Mouse (Mus musculus) kidney, postnatal 0 days (tissue): ENCODE measurements around the gene Lnx1. TPM values are rescaled to one million over a fixed set of nuclear protein-coding genes. Genes with fewer than 3 reads are reported as not detected.

Source experiments
- ATAC-seq: fragments of 200-750 bp; cut with Nextera tagmentation; replicated peaks from 2 replicates; pipeline ENCODE4 v1.8.0; 2017; ENCODE audit warnings: low read depth, moderate number of reproducible peaks, moderate TSS enrichment, moderate library complexity; ENCODE audit not compliant: low FRiP score
- DNase-seq: peaks from one replicate; pipeline ENCODE4 v3.0.0-alpha.2; 2016; ENCODE audit warnings: low spot score
- H3K27ac ChIP-seq: fragments of 300-500 bp; sonication (generic); 2 replicates; pipeline ENCODE4 v1.5.1; 2014; ENCODE audit warnings: mild to moderate bottlenecking
- H3K27me3 ChIP-seq: fragments of 300-500 bp; sonication (generic); 2 replicates; pipeline ENCODE4 v1.6.1; 2014; ENCODE audit warnings: low read length, mixed read lengths; ENCODE audit not compliant: insufficient read depth
- H3K36me3 ChIP-seq: fragments of 300-500 bp; sonication (generic); 2 replicates; pipeline ENCODE4 v1.6.1; 2014; ENCODE audit warnings: low read length, mixed read lengths; ENCODE audit not compliant: insufficient read depth
- H3K4me1 ChIP-seq: fragments of 300-500 bp; sonication (generic); replicated peaks from 2 replicates; pipeline ENCODE4 v1.6.1; 2014; ENCODE audit warnings: antibody characterized with exemption, low read length, mixed read lengths; ENCODE audit not compliant: insufficient read depth
- H3K4me2 ChIP-seq: fragments of 300-500 bp; sonication (generic); 2 replicates; pipeline ENCODE4 v1.6.1; 2014; ENCODE audit warnings: mild to moderate bottlenecking, low read length, moderate library complexity, mixed read lengths
- H3K4me3 ChIP-seq: fragments of 300-500 bp; sonication (generic); replicated peaks from 2 replicates; pipeline ENCODE4 v1.5.1; 2014; ENCODE audit warnings: low read depth, low read length
- H3K9ac ChIP-seq: fragments of 300-500 bp; sonication (generic); 2 replicates; pipeline ENCODE4 v1.6.1; 2014; ENCODE audit warnings: low read depth, low read length
- H3K9me3 ChIP-seq: fragments of 300-500 bp; sonication (generic); replicated peaks from 2 replicates; pipeline ENCODE4 v1.6.1; 2016; ENCODE audit warnings: low read length, inconsistent platforms, mixed read lengths
- CTCF ChIP-seq: IDR thresholded peaks from 2 replicates; pipeline ENCODE4 v1.5.1; 2016; ENCODE audit warnings: antibody characterized with exemption, low read depth, mild to moderate bottlenecking, moderate library complexity
- WGBS: fragments of 180-500 bp; shearing (Covaris S2); extraction: QIAGEN DNeasy Blood & Tissue Kit; methylation state at CpG from one replicate; pipeline ENCODE4 v1.1.7; 2014; 5-methylcytosine and 5-hydroxymethylcytosine counted together
- polyA plus RNA-seq: library from polyadenylated mRNA; unstranded; fragments of >200 nt; fragmentation: Nextera tagmentation; extraction: Ambion mirVana; gene quantifications from 2 replicates; pipeline ENCODE4 v1.2.1, GENCODE M21; 2015

The Lnx1 gene
- polyA plus RNA-seq, 1 experiment from 2014 or later, result 3.5 TPM

DNA sequence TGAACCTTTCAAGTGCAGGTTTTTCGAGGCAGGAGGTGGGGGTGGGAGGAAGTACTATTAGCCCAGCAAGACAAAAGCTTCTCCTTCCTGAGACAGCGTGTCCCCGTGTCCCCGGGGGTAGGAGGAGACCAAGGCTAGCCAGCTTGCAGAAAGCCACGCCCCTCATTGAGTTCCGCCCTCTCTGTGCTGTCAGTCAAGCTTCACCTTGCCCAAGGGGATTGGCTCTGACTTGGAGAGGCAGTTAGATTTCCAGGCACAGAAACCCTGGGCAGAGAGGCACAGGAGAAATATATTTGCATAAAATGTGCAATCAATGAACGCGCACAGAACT, 1.7 kb upstream of the Lnx1 start:
- peak overlapping the region; percentile 38 for H3K9ac ChIP-seq

DNA sequence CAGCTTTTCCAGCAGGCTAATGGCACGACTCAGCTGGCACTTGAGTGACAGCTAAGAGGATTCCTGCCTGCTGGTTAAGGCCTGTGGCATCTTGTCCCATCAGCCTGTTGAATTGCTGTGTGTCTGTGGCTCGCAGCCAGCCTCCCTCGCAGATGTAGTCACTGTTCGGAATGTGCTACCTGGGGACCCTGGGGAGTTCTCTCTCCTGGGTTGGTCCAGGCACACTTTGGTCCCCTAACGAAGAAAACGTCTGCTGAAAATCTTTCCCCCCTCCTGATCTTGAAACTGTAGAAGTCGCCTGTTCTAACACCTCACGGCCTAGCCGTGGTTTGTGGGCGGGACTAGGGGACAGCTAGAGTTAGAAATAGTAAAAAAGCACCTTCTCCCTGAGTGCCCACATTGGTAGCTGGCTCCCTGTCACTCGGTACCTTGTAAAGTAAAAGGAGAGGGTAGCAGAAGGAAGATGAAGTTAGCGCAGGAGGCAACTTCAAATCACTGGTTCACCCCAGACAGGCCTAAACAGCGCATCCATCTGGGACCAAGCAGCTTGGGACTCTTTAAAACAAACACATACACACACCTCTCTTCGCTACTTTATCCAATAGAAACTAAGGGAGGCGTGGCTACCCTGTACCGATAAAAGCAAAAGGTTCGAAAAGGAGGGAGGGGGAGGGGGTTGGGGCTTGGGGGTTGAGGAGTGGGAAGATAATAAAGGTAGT, 1.2 kb upstream of the Lnx1 start:
- H3K27ac ChIP-seq, result peak overlapping the region; percentile 19
- WGBS, result 14% methylated on average over 17 of the region's 17 CpGs
- DNase-seq, result peak; percentile 74

More for the DNA sequence above, 1.7 kb upstream of the Lnx1 start:
- ATAC-seq (peak; percentile 92), DNase-seq (peak; percentile 92)
- 0 out of 2 replicates have a peak, but pooled peaks cover 4% of the 10 kb centered on the region for H3K4me1 ChIP-seq
- no peak for TF ChIP-seq CTCF
- peak overlapping the region; percentile 37 for H3K4me3 ChIP-seq
- under 1% methylated on average over 8 of the region's 8 CpGs for WGBS
- H3K9me3 ChIP-seq, result no peaks in the 10 kb centered on the region
- no peaks in the 10 kb centered on the region for H3K36me3 ChIP-seq
- peak overlapping the region; percentile 19; the same call in 1 of the 2 replicates for H3K27ac ChIP-seq
- H3K4me2 ChIP-seq, result peak overlapping the region; percentile 61
- H3K27me3 ChIP-seq, result no peaks in the 10 kb centered on the region

GRCm38 (mm10) chr5:74700918-74701317, 1.8 kb downstream of the Lnx1 start:
- H3K4me2 ChIP-seq, result no peak overlapping the region
- ATAC-seq (no peak), DNase-seq (no peak)
- no peak overlapping the region for H3K4me3 ChIP-seq
- TF ChIP-seq CTCF, result no peak
- no peak overlapping the region for H3K27ac ChIP-seq
- H3K36me3 ChIP-seq, result no peaks in the 10 kb centered on the region
- 72% methylated on average over 2 of the region's 2 CpGs for WGBS
- H3K9me3 ChIP-seq, result no peaks in the 10 kb centered on the region
- no peaks in the 10 kb centered on the region for H3K27me3 ChIP-seq
- H3K9ac ChIP-seq, result no peak overlapping the region
- H3K4me1 ChIP-seq, result 0 out of 2 replicates have a peak, but pooled peaks cover 4% of the 10 kb centered on the region

More for the DNA sequence above, 1.2 kb upstream of the Lnx1 start:
- Histone ChIP-seq H3K9me3 (no peaks in the 10 kb centered on the region), H3K4me1 (0 out of 2 replicates have a peak, but pooled peaks cover 4% of the 10 kb centered on the region), H3K36me3 (no peaks in the 10 kb centered on the region), H3K27me3 (no peaks in the 10 kb centered on the region), H3K9ac (peak overlapping the region; percentile 38), H3K4me3 (peak overlapping the region; percentile 37), H3K4me2 (peak overlapping the region; percentile 61)
- ATAC-seq, result peak; percentile 86
- TF ChIP-seq CTCF, result no peak

DNA sequence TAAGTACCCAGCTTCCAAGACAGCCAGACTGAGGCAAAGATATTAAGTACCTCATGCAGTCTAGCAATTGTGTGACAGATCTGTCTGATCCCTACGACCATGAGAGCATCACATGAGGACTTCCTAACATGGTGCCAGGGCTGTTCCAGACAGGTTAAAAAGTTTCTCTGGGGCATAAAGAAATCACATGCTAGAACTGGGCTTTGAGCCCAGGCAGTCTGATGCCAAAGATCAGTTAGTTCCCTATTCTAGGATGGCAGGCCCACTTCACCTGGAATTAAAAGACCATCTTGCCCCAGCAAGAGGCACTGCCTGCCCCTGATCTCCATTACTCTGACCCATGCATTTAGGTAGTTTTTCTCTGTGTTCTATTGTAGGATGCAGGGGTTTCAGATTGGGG, 3.0 kb downstream of the Lnx1 start:
- Histone ChIP-seq H3K9me3 (no peaks in the 10 kb centered on the region), H3K4me2 (no peak overlapping the region), H3K36me3 (no peaks in the 10 kb centered on the region), H3K9ac (no peak overlapping the region), H3K27me3 (no peaks in the 10 kb centered on the region), H3K4me3 (no peak overlapping the region), H3K27ac (no peak overlapping the region), H3K4me1 (0 out of 2 replicates have a peak, but pooled peaks cover 3% of the 10 kb centered on the region)
- DNase-seq (no peak), ATAC-seq (no peak)
- no peak for TF ChIP-seq CTCF
- 93% methylated on average over 1 of the region's 1 CpGs for WGBS

DNA sequence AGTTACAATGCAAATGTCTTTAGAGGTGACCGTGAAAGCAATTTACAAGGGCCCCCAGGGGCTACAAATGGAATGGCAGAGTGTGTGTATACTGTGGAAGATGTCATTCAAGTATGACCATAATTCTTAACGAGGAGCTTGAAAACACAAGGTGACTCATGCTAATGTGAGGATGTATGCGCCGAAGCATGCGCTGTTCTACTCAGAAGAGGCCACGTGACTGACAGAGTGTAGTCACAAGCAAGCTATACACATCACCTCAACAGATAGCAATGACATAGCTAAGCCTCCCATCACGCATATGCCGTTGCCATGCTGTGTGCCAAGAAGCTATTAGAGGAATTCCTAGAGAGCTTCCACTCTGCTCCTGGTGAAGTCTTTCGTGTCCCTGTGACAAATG, 5.2 kb downstream of the Lnx1 start:
- H3K27me3 ChIP-seq, result no peaks in the 10 kb centered on the region
- no peak overlapping the region for H3K9ac ChIP-seq
- no peak for TF ChIP-seq CTCF
- no peaks in the 10 kb centered on the region for H3K9me3 ChIP-seq
- H3K27ac ChIP-seq, result no peak overlapping the region
- ATAC-seq (no peak), DNase-seq (no peak)
- H3K4me2 ChIP-seq, result no peak overlapping the region
- 81% methylated on average over 9 of the region's 9 CpGs for WGBS
- H3K4me3 ChIP-seq, result no peak overlapping the region
- no peaks in the 10 kb centered on the region for H3K36me3 ChIP-seq
- H3K4me1 ChIP-seq, result no peaks in the 10 kb centered on the region

GRCm38 (mm10) chr5:74694390-74694801, 8.3 kb downstream of the Lnx1 start:
- DNase-seq (no peak), ATAC-seq (no peak)
- Histone ChIP-seq H3K36me3 (no peaks in the 10 kb centered on the region), H3K27me3 (no peaks in the 10 kb centered on the region), H3K9me3 (no peaks in the 10 kb centered on the region), H3K9ac (no peak overlapping the region), H3K4me3 (no peak overlapping the region), H3K27ac (no peak overlapping the region), H3K4me2 (no peak overlapping the region), H3K4me1 (no peaks in the 10 kb centered on the region)
- no peak for TF ChIP-seq CTCF
- WGBS, result 61% methylated on average over 7 of the region's 7 CpGs
